Mouse (Mus musculus) hindbrain, embryonic 15.5 days (tissue): ENCODE results near the gene Lmna. TPM values are rescaled to one million over a fixed set of nuclear protein-coding genes. Genes with fewer than 3 reads are reported as not detected.

ENCODE experiments used
- ATAC-seq: fragments of 200-750 bp; cut with Nextera tagmentation; 2 replicates; pipeline ENCODE4 v1.8.0; 2017; ENCODE audit warnings: low read depth, moderate number of reproducible peaks, moderate TSS enrichment; ENCODE audit not compliant: low FRiP score
- H3K27ac ChIP-seq: fragments of 300-500 bp; sonication (generic); replicated peaks from 2 replicates; pipeline ENCODE4 v1.5.1; 2015; ENCODE audit warnings: mild to moderate bottlenecking, inconsistent platforms
- H3K27me3 ChIP-seq: fragments of 300-500 bp; sonication (generic); 2 replicates; pipeline ENCODE4 v1.6.1; 2015; ENCODE audit warnings: control low read depth, inconsistent platforms
- H3K36me3 ChIP-seq: fragments of 300-500 bp; sonication (generic); 2 replicates; pipeline ENCODE4 v1.6.1; 2015; ENCODE audit warnings: control low read depth, inconsistent platforms
- H3K4me1 ChIP-seq: fragments of 300-500 bp; sonication (generic); replicated peaks from 2 replicates; pipeline ENCODE4 v1.6.1; 2015; ENCODE audit warnings: control low read depth, inconsistent platforms
- H3K4me2 ChIP-seq: fragments of 300-500 bp; sonication (generic); 2 replicates; pipeline ENCODE4 v1.6.1; 2015; ENCODE audit warnings: moderate library complexity, mild to moderate bottlenecking, inconsistent platforms
- H3K4me3 ChIP-seq: fragments of 300-500 bp; sonication (generic); 2 replicates; pipeline ENCODE4 v1.5.1; 2015; ENCODE audit warnings: mild to moderate bottlenecking, inconsistent platforms
- H3K9ac ChIP-seq: fragments of 300-500 bp; sonication (generic); 2 replicates; pipeline ENCODE4 v1.6.1; 2015; ENCODE audit warnings: inconsistent platforms
- H3K9me3 ChIP-seq: fragments of 300-500 bp; sonication (generic); 2 replicates; pipeline ENCODE4 v1.6.1; 2016; ENCODE audit warnings: control low read depth, inconsistent platforms
- WGBS: fragments of 180-500 bp; shearing (Covaris S2); methylation state at CpG from one replicate; pipeline ENCODE4 v1.1.7; 2015; 5-methylcytosine and 5-hydroxymethylcytosine counted together
- polyA plus RNA-seq: library from polyadenylated mRNA; unstranded; fragments of >200 nt; fragmentation: Nextera tagmentation; extraction: Ambion mirVana; gene quantifications from 2 replicates; pipeline ENCODE4 v1.2.1, GENCODE M21; 2015

The Lmna gene
- polyA plus RNA-seq, 1 experiment from 2014 or later = 52.2 TPM

DNA sequence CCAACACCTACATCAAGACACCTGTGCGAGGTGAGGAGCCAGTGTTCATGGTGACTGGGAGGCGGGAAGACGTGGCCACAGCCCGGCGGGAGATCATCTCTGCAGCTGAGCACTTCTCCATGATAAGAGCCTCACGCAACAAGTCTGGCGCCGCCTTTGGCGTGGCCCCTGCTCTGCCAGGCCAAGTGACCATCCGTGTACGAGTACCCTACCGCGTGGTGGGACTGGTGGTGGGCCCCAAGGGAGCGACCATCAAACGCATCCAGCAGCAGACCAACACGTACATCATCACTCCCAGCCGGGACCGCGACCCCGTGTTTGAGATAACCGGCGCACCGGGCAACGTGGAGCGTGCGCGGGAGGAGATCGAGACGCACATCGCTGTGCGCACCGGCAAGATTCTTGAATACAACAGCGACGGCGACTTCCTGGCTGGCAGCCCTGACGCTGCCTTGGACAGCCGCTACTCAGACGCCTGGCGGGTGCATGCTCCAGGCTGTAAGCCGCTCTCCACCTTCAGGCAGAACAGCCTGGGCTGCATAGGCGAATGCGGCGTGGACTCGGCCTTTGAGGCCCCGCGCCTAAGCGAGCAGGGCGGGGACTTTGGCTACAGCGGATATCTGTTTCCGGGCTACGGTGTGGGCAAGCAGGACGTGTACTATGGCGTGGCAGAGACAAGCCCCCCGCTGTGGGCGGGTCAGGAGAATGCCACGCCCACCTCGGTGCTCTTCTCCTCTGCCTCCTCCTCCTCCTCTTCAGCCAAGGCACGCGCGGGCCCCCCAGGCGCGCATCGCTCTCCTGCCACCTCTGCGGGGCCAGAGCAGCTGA lies 26.6 kb upstream of the Lmna start:
- Histone ChIP-seq H3K4me2 (peak overlapping the region; percentile 90), H3K4me3 (peak overlapping the region; percentile 81), H3K9me3 (no peaks in the 10 kb centered on the region), H3K36me3 (peaks cover 33% of the 10 kb centered on the region), H3K27ac (peak overlapping the region; percentile 33; the same call in 1 of the 2 replicates), H3K4me1 (peaks cover 71% of the 10 kb centered on the region), H3K9ac (peak overlapping the region; percentile 91), H3K27me3 (no peaks in the 10 kb centered on the region)
- 5% methylated on average over 63 of the region's 64 CpGs for WGBS
- ATAC-seq = no peak

GRCm38 (mm10) chr3:88535527-88535926 lies 25.8 kb upstream of the Lmna start:
- Histone ChIP-seq H3K4me3 (peak overlapping the region; percentile 81), H3K36me3 (peaks cover 29% of the 10 kb centered on the region), H3K4me1 (peaks cover 66% of the 10 kb centered on the region), H3K27ac (peak overlapping the region; percentile 98; the same call in 1 of the 2 replicates), H3K9me3 (no peaks in the 10 kb centered on the region), H3K4me2 (peak overlapping the region; percentile 90), H3K27me3 (no peaks in the 10 kb centered on the region), H3K9ac (peak overlapping the region; percentile 91)
- no peak for ATAC-seq
- 35% methylated on average over 4 of the region's 4 CpGs for WGBS

DNA sequence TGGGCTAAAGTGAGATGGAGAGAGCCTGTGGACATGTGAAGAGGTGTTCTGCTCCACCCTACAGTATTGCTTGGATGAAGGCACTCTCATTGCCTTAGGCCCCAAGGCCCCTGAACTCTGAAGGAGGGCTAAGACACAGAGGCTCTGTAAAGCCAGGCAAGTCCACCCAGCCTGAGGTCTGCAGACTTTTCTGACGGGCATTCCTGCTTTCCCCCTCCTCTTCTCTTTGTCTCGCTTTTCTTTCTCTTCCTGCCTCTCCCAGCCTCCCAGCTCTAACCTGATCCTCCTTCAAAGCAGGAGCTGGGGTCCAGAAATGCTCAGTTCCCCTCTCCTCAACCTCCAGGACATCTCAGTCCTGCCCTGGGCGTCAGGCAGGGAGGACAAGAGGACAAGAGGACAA lies 25.2 kb upstream of the Lmna start:
- peak overlapping the region; percentile 91 for H3K9ac ChIP-seq
- H3K4me3 ChIP-seq = peak overlapping the region; percentile 81
- no peaks in the 10 kb centered on the region for H3K27me3 ChIP-seq
- H3K9me3 ChIP-seq = no peaks in the 10 kb centered on the region
- H3K4me1 ChIP-seq = peaks cover 66% of the 10 kb centered on the region
- peaks cover 25% of the 10 kb centered on the region for H3K36me3 ChIP-seq
- ATAC-seq = no peak
- H3K4me2 ChIP-seq = peak overlapping the region; percentile 90
- WGBS = 7% methylated on average over 3 of the region's 3 CpGs
- peak overlapping the region; percentile 98 for H3K27ac ChIP-seq

GRCm38 (mm10) chr3:88533706-88534105 lies 23.9 kb upstream of the Lmna start:
- Histone ChIP-seq H3K9me3 (no peaks in the 10 kb centered on the region), H3K4me1 (peaks cover 71% of the 10 kb centered on the region), H3K36me3 (peaks cover 25% of the 10 kb centered on the region), H3K4me3 (peak overlapping the region; percentile 81), H3K9ac (peak overlapping the region; percentile 91), H3K4me2 (peak overlapping the region; percentile 90), H3K27ac (peak overlapping the region; percentile 98), H3K27me3 (no peaks in the 10 kb centered on the region)
- no peak for ATAC-seq
- 0% methylated on average over 4 of the region's 5 CpGs for WGBS

GRCm38 (mm10) chr3:88532689-88533511 lies 23.1 kb upstream of the Lmna start:
- under 1% methylated on average over 40 of the region's 40 CpGs for WGBS
- peaks cover 70% of the 10 kb centered on the region for H3K4me1 ChIP-seq
- H3K9me3 ChIP-seq = no peaks in the 10 kb centered on the region
- no peaks in the 10 kb centered on the region for H3K27me3 ChIP-seq
- peak overlapping the region; percentile 90 for H3K4me2 ChIP-seq
- H3K36me3 ChIP-seq = peaks cover 17% of the 10 kb centered on the region
- H3K27ac ChIP-seq = peak overlapping the region; percentile 98
- peak; percentile 29 for ATAC-seq
- peak overlapping the region; percentile 91 for H3K9ac ChIP-seq
- peak overlapping the region; percentile 81 for H3K4me3 ChIP-seq

GRCm38 (mm10) chr3:88532299-88532674 lies 22.5 kb upstream of the Lmna start, which contains the start of gene Mex3a:
Mex3a (plus strand) TSS chr3:88532395.
- Histone ChIP-seq H3K9ac (peak within 1 kb of the TSS; percentile 91), H3K36me3 (peaks cover 10% of the 10 kb centered on the region), H3K9me3 (no peaks in the 10 kb centered on the region), H3K4me2 (peak within 1 kb of the TSS; percentile 90), H3K4me3 (peak within 1 kb of the TSS; percentile 81), H3K27ac (peak within 1 kb of the TSS; percentile 98), H3K4me1 (peaks cover 70% of the 10 kb centered on the region), H3K27me3 (no peaks in the 10 kb centered on the region)
- WGBS = 0% methylated on average over 7 of the region's 31 CpGs
- no peak for ATAC-seq

DNA sequence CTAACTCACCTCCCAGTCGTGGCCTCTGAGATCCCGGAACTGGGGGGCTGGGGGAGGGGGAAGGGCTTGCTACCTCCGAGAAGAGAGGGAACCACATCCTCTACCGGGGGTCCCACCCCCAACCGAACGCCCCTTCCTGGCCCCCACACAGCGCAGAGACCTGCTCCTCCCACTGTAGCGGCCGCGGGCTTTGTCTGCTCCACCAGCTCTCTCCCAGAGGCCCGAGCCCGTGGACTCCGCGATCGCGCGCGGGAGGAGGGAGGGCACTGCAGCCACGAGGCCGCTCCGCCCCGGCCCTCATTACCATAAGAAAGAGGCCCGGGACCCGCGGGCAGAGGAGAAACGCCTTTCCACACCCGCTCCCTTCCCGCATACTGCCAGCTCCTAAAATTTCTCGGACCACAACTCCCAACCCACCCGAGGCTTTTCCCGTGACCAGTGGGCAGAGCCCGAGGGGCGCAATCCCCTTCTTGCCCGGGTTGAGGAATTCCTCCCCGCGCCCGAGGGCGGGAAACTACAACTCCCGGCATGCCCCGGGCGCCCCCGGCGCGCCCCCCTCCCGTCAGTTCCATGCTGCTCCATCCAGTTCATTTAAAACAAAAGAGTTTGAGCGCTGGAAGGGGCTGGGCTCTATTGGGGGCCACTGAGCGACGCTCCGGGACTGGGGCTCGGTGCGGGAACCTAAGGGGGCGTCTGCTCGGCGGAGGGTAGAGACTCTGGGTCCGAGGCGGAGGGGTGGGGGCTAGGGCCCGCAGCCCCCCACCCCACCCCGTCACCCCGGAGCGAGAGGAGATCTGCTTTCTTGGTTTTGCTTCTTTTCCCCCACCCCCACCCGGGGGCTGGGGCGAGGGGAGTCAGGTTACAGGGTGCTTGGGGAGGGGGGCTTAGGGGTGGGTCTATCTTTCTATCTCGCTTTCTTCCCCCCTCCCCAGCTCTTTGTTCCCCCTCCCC lies 21.9 kb upstream of the Lmna start:
- peak; percentile 84 for ATAC-seq
- no peaks in the 10 kb centered on the region for H3K9me3 ChIP-seq
- peak overlapping the region; percentile 81 for H3K4me3 ChIP-seq
- no peaks in the 10 kb centered on the region for H3K27me3 ChIP-seq
- H3K4me2 ChIP-seq = peak overlapping the region; percentile 90
- 0 out of 2 replicates have a peak, but pooled peaks cover 6% of the 10 kb centered on the region for H3K36me3 ChIP-seq
- H3K27ac ChIP-seq = peak overlapping the region; percentile 98
- WGBS = 1% methylated on average over 61 of the region's 63 CpGs
- H3K9ac ChIP-seq = peak overlapping the region; percentile 91
- peaks cover 70% of the 10 kb centered on the region for H3K4me1 ChIP-seq

DNA sequence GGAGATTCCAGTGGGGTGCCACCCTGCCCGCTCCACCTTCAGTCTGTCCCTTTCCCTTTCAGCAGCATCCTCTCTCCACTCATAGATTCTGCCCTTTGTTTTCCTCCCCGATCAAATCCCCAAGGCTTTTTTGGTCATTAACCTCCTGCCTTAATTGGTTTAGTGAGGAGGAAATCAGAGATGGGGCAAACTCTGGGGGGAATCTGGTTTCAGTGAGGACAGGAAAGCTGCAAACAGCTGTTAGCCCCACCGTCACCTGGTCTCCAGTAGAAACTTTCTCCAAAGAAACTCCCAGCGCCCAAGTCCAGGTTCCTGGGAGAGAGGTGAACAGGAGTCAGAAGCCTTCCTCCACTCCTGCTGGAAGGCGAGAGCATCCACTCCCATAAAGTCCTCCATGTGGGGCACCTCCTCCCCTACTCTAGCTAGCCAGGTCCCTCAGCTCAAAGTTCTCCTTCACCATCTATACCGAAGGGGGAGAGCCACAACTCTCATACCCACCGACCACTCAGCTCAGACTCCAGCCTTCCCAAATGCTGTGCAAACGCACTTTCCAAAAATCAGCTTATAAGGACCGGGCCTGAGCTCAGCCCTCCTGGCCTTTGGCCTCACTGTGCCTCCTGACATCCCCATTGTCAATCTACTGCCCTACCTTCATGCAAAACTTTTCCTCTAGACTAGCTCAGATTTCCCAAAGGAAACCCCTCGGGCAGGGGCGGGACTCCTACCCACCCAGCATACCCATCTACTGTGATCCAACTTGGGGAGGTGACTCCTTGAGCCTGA lies 20.5 kb upstream of the Lmna start:
- Histone ChIP-seq H3K27me3 (no peaks in the 10 kb centered on the region), H3K36me3 (no peaks in the 10 kb centered on the region), H3K9ac (peak overlapping the region; percentile 91), H3K9me3 (no peaks in the 10 kb centered on the region), H3K4me1 (peaks cover 70% of the 10 kb centered on the region), H3K4me2 (peak overlapping the region; percentile 90), H3K27ac (peak overlapping the region; percentile 98), H3K4me3 (peak overlapping the region; percentile 81)
- WGBS = 7% methylated on average over 11 of the region's 11 CpGs
- no peak for ATAC-seq

- Histone ChIP-seq H3K36me3 (no peaks in the 10 kb centered on the region), H3K4me3 (peak overlapping the region; percentile 81), H3K27ac (peak overlapping the region; percentile 98), H3K27me3 (no peaks in the 10 kb centered on the region), H3K4me2 (peak overlapping the region; percentile 90), H3K4me1 (peaks cover 61% of the 10 kb centered on the region), H3K9ac (peak overlapping the region; percentile 91), H3K9me3 (no peaks in the 10 kb centered on the region)
- 21% methylated on average over 7 of the region's 7 CpGs for WGBS
- no peak for ATAC-seq
Observed at GRCm38 (mm10) chr3:88529204-88530000, 19.6 kb upstream of the Lmna start.

DNA sequence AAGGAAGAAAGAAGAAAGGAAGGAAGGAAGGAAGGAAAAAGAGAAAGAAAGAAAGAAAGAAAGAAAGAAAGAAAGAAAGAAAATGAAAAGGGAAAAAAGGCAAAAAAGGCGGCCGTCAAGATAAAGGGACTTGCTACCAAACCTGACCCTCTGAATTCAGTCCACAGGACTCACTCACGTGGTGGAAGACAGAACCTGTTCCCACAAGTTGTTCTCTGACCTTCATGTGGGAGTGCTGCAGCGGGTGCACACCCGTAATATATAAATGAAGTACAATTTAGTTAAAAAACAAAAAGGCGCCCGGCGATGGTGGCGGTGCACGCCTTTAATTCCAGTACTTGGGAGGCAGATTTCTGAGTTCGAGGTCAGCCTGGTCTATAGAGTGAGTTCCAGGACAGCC lies 18.9 kb upstream of the Lmna start:
- Histone ChIP-seq H3K9me3 (no peaks in the 10 kb centered on the region), H3K4me1 (peaks cover 54% of the 10 kb centered on the region), H3K9ac (0 out of 2 replicates have a peak overlapping the region, but pooled peaks have one; percentile 91), H3K27ac (no peak overlapping the region), H3K36me3 (no peaks in the 10 kb centered on the region), H3K4me2 (peak overlapping the region; percentile 90; the same call in 1 of the 2 replicates), H3K27me3 (no peaks in the 10 kb centered on the region), H3K4me3 (no peak overlapping the region)
- ATAC-seq = no peak
- WGBS = 85% methylated on average over 11 of the region's 11 CpGs
